Mouse (Mus musculus) kidney, adult 2 months (tissue): ENCODE measurements at regions not wholly inside any gene's neighbourhood (a gene's known extent, or its start where the extent isn't known, plus 50 kb on each side); places are given as distances from the start of the nearest gene placed in this dataset.

Experiments
- CTCF ChIP-seq: fragments of 200-500 bp; conservative IDR thresholded peaks from 2 replicates; pipeline ENCODE4 v1.5.1; 2011; ENCODE audit warnings: low read depth, mild to moderate bottlenecking, control low read depth, low read length, moderate library complexity, mixed read lengths; ENCODE audit not compliant: insufficient read depth, insufficient read length
- POLR2A ChIP-seq: fragments of 200-500 bp; IDR thresholded peaks from one replicate; pipeline ENCODE4 v1.6.1; 2011; ENCODE audit warnings: low read depth, low read length, control low read depth

GRCm38 (mm10) chr16:78247189-78247588, 54.1 kb upstream of the Cxadr start:
- no peak for TF ChIP-seq POLR2A
- no peak for TF ChIP-seq CTCF
